Mouse (Mus musculus) gastrocnemius, adult 18-20 months (tissue): Measurements from ENCODE around the gene Arhgef7. TPM values are rescaled to one million over a fixed set of nuclear protein-coding genes. Genes with fewer than 3 reads are reported as not detected.
"Not testable (repeated sequence)": the region's sequence is repeated elsewhere in the genome, so short reads cannot be mapped to it uniquely, and the experiment has no call there.

Experiments
- DNase-seq: peaks from one replicate; pipeline ENCODE4 v3.0.0; 2021; ENCODE audit warnings: low spot score
- total RNA-seq, 2 experiments: library from RNA; stranded (reverse); gene quantifications; 2 replicates each; pipeline ENCODE4 v1.2.3; 2021

Arhgef7 gene
- total RNA-seq, 2 experiments from 2014 or later: 31.3 to 32.0 TPM

- DNase-seq: no peak
Observed at GRCm38 (mm10) chr8:11833157-11833556, 105.6 kb downstream of the Arhgef7 start.

- no peak for DNase-seq
Observed at GRCm38 (mm10) chr8:11834200-11834599, 106.7 kb downstream of the Arhgef7 start.

- DNase-seq: no peak
Observed at GRCm38 (mm10) chr8:11834691-11835090, 107.2 kb downstream of the Arhgef7 start.

- no peak for DNase-seq
Observed at GRCm38 (mm10) chr8:11840174-11840573, 112.7 kb downstream of the Arhgef7 start, which contains the start of gene Tex29. Gene Tex29 (plus strand): TSS chr8:11840474.

- no peak for DNase-seq
Observed at GRCm38 (mm10) chr8:11841571-11841970, 114.0 kb downstream of the Arhgef7 start.

GRCm38 (mm10) chr8:11842757-11843156, 115.2 kb downstream of the Arhgef7 start:
- DNase-seq: no peak

GRCm38 (mm10) chr8:11843677-11844315, 116.3 kb downstream of the Arhgef7 start:
- DNase-seq: no peak

- DNase-seq: no peak
Observed at GRCm38 (mm10) chr8:11844316-11844685, 116.8 kb downstream of the Arhgef7 start.

- DNase-seq: peak; percentile 43
Observed at GRCm38 (mm10) chr8:11846807-11847206, 119.3 kb downstream of the Arhgef7 start.

- DNase-seq: no peak
Observed at GRCm38 (mm10) chr8:11867832-11868231, 140.3 kb downstream of the Arhgef7 start.

GRCm38 (mm10) chr8:11874227-11874626, 146.7 kb downstream of the Arhgef7 start:
- DNase-seq: not testable (repeated sequence)

GRCm38 (mm10) chr8:11884646-11885045, 157.1 kb downstream of the Arhgef7 start:
- DNase-seq: no peak

Other genes starting within 250 kb of the Arhgef7 start
- 1 to 10 TPM; 2.5 to 4.6 TPM for gene Rab20, start 249.0 kb upstream of the Arhgef7 start, total RNA-seq
- 10 to 100 TPM; 25.4 to 26.0 TPM for gene Naxd, start 230.2 kb upstream of the Arhgef7 start, total RNA-seq
- gene Cars2, start 176.9 kb upstream of the Arhgef7 start, total RNA-seq: 10 to 100 TPM; 13.6 to 15.4 TPM
- gene Ing1, start 172.2 kb upstream of the Arhgef7 start, total RNA-seq: 10 to 100 TPM; 11.6 to 14.4 TPM
- gene Ankrd10, start 92.0 kb upstream of the Arhgef7 start, total RNA-seq: 10 to 100 TPM; 11.1 to 11.9 TPM
- gene 1700016D06Rik, start 26.7 kb upstream of the Arhgef7 start, total RNA-seq: not detected
- gene Tex29, start 112.8 kb downstream of the Arhgef7 start, total RNA-seq: not detected